Mouse (Mus musculus): ENCODE data around the gene Gm20388.

GRCm38 (mm10) chr8:122663670-122664069 lies 2753.0 kb downstream of the Gm20388 start:
- TF ChIP-seq CTCF (IDR thresholded peaks at IDR 0.05; ENCODE audit: low read depth) = no peak
- no peak for TF ChIP-seq EP300 (IDR thresholded peaks at IDR 0.05; ENCODE audit: low read depth)

All from liver, embryonic 14.5 days (tissue).